ENCODE assay signal across 8 mouse cellular contexts in the genomic region with DNA sequence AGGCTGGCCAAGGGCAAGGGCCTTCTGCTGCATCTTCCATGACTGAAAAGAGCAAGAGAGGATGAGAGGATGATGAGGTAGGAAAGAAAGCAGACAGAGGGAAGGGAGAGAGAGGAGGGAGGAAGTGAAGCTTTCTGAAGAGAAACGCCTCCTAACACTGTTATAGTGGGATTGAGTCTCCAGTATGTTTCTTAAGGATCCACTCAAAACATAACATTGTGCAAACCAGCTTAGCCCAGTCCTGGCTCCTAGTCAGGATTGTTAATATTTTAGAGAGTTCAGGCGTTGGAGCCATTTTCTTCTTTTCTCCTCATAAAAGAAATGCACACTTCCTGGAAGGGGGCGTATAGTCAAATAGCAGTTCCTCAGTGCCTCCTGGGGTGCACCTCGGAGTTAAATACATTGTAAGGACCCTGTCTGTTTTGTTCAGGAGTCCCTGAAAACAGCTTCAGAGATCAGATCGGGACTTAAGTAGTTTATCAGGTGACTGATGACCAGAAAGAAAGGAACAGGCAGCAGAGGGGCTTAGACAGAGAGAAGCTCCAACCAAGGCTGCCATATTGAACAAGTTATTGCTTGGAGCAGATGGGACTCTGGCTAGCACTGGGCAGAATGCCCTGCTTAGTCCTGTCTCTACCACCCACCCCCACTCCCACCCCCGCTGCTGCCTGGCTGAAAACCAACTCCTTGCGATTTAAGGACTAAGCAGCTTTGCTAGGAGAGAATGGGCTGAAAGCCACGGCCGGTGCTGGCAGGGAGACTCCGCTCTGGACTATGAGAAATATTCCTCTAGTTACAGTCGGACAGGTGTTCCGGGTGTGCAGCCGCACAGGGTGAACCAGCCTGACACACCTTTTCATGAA.
DNase-seq lines count a peak whose midpoint lies in the region; ATAC-seq lines count a peak whose summit lies in the region.

No protein-coding gene starts in this region.

- H3K9ac ChIP-seq in forebrain, embryonic 13.5 days, result no peak overlapping the region

- H3K27ac ChIP-seq in forebrain, embryonic 13.5 days, result no peak overlapping the region; the same call in 1 of the 2 replicates
- H3K27ac ChIP-seq in forebrain, embryonic 10.5 days, result no peak overlapping the region
- no peak overlapping the region for H3K27ac ChIP-seq in heart, embryonic 10.5 days

- no peak overlapping the region for H3K4me2 ChIP-seq in forebrain, embryonic 13.5 days

- ATAC-seq in forebrain, embryonic 13.5 days, result peak; percentile 69
- ATAC-seq in CD4-positive, CD25-positive, alpha-beta regulatory T cell, adult 4 months, result no peak

- intact Hi-C loops in left cerebral cortex, postnatal 4 days (cut with DNase I), result no loop called here

- no peaks in the 10 kb centered on the region for H3K36me3 ChIP-seq in forebrain, embryonic 13.5 days (ENCODE audit: poor library complexity, severe bottlenecking)
- H3K36me3 ChIP-seq in forebrain, embryonic 10.5 days (replicated peaks), result no peaks in the 10 kb centered on the region
- no peaks in the 10 kb centered on the region for H3K36me3 ChIP-seq in heart, embryonic 10.5 days

- no peaks in the 10 kb centered on the region for H3K27me3 ChIP-seq in forebrain, embryonic 13.5 days
- H3K27me3 ChIP-seq in forebrain, embryonic 10.5 days (ENCODE audit: poor library complexity, severe bottlenecking), result no peaks in the 10 kb centered on the region
- no peaks in the 10 kb centered on the region for H3K27me3 ChIP-seq in heart, embryonic 10.5 days (ENCODE audit: insufficient read depth, poor library complexity, severe bottlenecking)

- no peaks in the 10 kb centered on the region for H3K9me3 ChIP-seq in forebrain, embryonic 13.5 days (replicated peaks)
- no peaks in the 10 kb centered on the region for H3K9me3 ChIP-seq in forebrain, embryonic 10.5 days
- H3K9me3 ChIP-seq in heart, embryonic 10.5 days, result no peaks in the 10 kb centered on the region

- no peak for DNase-seq in forebrain, embryonic 10.5 days (ENCODE audit: extremely low spot score, low spot score)
- DNase-seq in adipocyte (ENCODE audit: low spot score), result peak; percentile 59
- peak; percentile 27 to 43 for DNase-seq in frontal cortex, postnatal 10 days (ENCODE audit: low spot score in 2 of 2)
- peak; percentile 97 for DNase-seq in left cerebral cortex, postnatal 4 days
- DNase-seq in heart, embryonic 10.5 days (ENCODE audit: low spot score), result no peak
- DNase-seq in thymus, postnatal 14 days, result no peak

- no peaks in the 10 kb centered on the region for H3K4me1 ChIP-seq in forebrain, embryonic 13.5 days
- H3K4me1 ChIP-seq in forebrain, embryonic 10.5 days, result no peaks in the 10 kb centered on the region
- H3K4me1 ChIP-seq in heart, embryonic 10.5 days, result peaks cover 29% of the 10 kb centered on the region; the same call in 1 of the 2 replicates

- H3K4me3 ChIP-seq in forebrain, embryonic 13.5 days, result no peak overlapping the region
- H3K4me3 ChIP-seq in forebrain, embryonic 10.5 days, result no peak overlapping the region
- no peak overlapping the region for H3K4me3 ChIP-seq in heart, embryonic 10.5 days

- WGBS in forebrain, embryonic 13.5 days, result 64% methylated on average over 13 of the region's 13 CpGs
- WGBS in forebrain, embryonic 10.5 days, result 82% methylated on average over 13 of the region's 13 CpGs
- WGBS in heart, embryonic 10.5 days, result 84% methylated on average over 13 of the region's 13 CpGs

Comparison
In these comparisons a context has a peak if more than half of its experiments do, and no peak if none do; other contexts are left out.
1. DNase-seq: peak in adipocyte (single experiment), frontal cortex, postnatal 10 days (2 of 2) and left cerebral cortex, postnatal 4 days (single experiment); none in forebrain, embryonic 10.5 days (single experiment), heart, embryonic 10.5 days (single experiment) and thymus, postnatal 14 days (single experiment).